Mouse (Mus musculus) heart, adult 2 months (tissue): ENCODE measurements around the gene Zdhhc25. TPM values are rescaled to one million over a fixed set of nuclear protein-coding genes. Genes with fewer than 3 reads are reported as not detected.

ENCODE experiments used
- DNase-seq, 2 experiments: peaks; one replicate each; pipeline ENCODE4 v3.0.0; 2021
- H3K27ac ChIP-seq: fragments of 200-600 bp; 2 replicates; pipeline ENCODE4 v1.8.1; 2022
- H3K27me3 ChIP-seq: fragments of 200-500 bp; 2 replicates; pipeline ENCODE4 v1.6.1; 2012; ENCODE audit warnings: mild to moderate bottlenecking, low read length, inconsistent platforms, mixed read lengths; ENCODE audit not compliant: control insufficient read depth, insufficient read depth
- H3K36me3 ChIP-seq: fragments of 200-500 bp; 2 replicates; pipeline ENCODE4 v1.6.1; 2012; ENCODE audit warnings: low read length, inconsistent platforms; ENCODE audit not compliant: control insufficient read depth, insufficient read depth
- H3K4me1 ChIP-seq: fragments of 200-500 bp; 2 replicates; pipeline ENCODE4 v1.6.1; 2011; ENCODE audit warnings: low read length; ENCODE audit not compliant: control insufficient read depth, insufficient read depth
- H3K4me3 ChIP-seq: fragments of 200-600 bp; 2 replicates; pipeline ENCODE4 v1.8.1; 2022
- H3K79me2 ChIP-seq: fragments of 200-500 bp; replicated peaks from 2 replicates; pipeline ENCODE4 v1.6.1; 2012; ENCODE audit warnings: mild to moderate bottlenecking, inconsistent platforms, low read length, moderate library complexity, mixed read lengths; ENCODE audit not compliant: control insufficient read depth, insufficient read depth
- H3K9ac ChIP-seq: fragments of 200-500 bp; 2 replicates; pipeline ENCODE4 v1.6.1; 2012; ENCODE audit warnings: low read depth, mild to moderate bottlenecking, control low read depth, inconsistent platforms, low read length, mixed read lengths
- CTCF ChIP-seq: fragments of 200-600 bp; IDR thresholded peaks from 2 replicates; pipeline ENCODE4 v1.8.1; 2022; ENCODE audit warnings: antibody characterized with exemption, mild to moderate bottlenecking, moderate library complexity
- EP300 ChIP-seq: fragments of 200-500 bp; IDR thresholded peaks from 2 replicates; pipeline ENCODE4 v1.6.1; 2011; ENCODE audit warnings: low read depth, low read length, control low read depth; ENCODE audit not compliant: insufficient read depth
- POLR2A ChIP-seq: fragments of 200-500 bp; IDR thresholded peaks from 2 replicates; pipeline ENCODE4 v1.6.1; 2011; ENCODE audit warnings: mild to moderate bottlenecking, low read depth, low read length, control low read depth; ENCODE audit not compliant: insufficient read depth
- WGBS: fragments of 180-500 bp; shearing (Covaris S2); methylation state at CpG from one replicate; pipeline ENCODE4 v1.1.7; 2018; 5-methylcytosine and 5-hydroxymethylcytosine counted together
- intact Hi-C: fragments of 180-260 bp; cut with DNase I; formaldehyde crosslinking; loops from one replicate; pipeline ENCODE4 v1.15.1; 2025
- long read RNA-seq: library from polyadenylated mRNA; stranded (forward); transcript quantifications from one replicate; pipeline ENCODE4 v2.0.0, GENCODE M21; 2021
- polyA plus RNA-seq: library from polyadenylated mRNA; depleted of rRNA; stranded (reverse); fragments of >200 nt; gene quantifications from 2 replicates; pipeline ENCODE4 v1.2.3, GENCODE M21; 2012; rRNA removed
- total RNA-seq, 2 experiments: library from RNA; stranded (reverse); gene quantifications; 2 replicates each; pipeline ENCODE4 v1.2.3; 2021

The Zdhhc25 gene
- not detected for total RNA-seq
- 0.10 and 0.26 TPM in 2 replicates for polyA plus RNA-seq
- long read RNA-seq: 0 reads

DNA sequence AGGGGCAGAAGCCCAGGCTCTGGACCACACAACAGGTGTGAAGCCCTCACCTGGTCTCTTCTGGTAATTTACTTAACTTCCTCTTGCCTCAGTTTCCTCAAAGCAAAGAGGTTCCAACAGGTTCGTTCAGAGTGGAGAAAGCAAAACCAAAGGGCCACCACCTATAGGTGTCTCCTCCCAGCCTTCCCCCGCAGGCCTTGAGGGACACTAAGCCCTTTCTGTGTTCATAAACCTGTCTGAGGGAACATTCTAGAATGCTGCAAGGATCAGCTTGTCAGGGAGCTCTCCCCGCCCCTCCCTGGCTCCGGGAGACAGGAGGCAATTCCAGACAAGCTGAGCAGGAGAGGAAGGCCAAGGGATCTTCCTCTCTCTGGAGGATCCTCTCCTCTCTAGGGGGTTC lies at the start of gene Zdhhc25:
Zdhhc25 (plus strand) TSS at position 301 of the 400 bp plus-strand sequence.
- Histone ChIP-seq H3K4me1 (no peaks in the 10 kb centered on the region), H3K9ac (no peak within 1 kb of the TSS), H3K4me3 (no peak within 1 kb of the TSS), H3K79me2 (no peaks in the 10 kb centered on the region), H3K36me3 (no peaks in the 10 kb centered on the region), H3K27me3 (no peaks in the 10 kb centered on the region), H3K27ac (no peak within 1 kb of the TSS)
- TF ChIP-seq EP300 (no peak), POLR2A (no peak), CTCF (no peak)
- WGBS: 82% methylated on average over 4 of the region's 4 CpGs
- intact Hi-C loops: no loop called here
- DNase-seq: no peak

GRCm38 (mm10) chr15:88552852-88553251 lies 47.2 kb upstream of the Zdhhc25 start:
- Histone ChIP-seq H3K79me2 (no peaks in the 10 kb centered on the region), H3K4me1 (no peaks in the 10 kb centered on the region), H3K4me3 (no peak overlapping the region), H3K27ac (no peak overlapping the region), H3K9ac (no peak overlapping the region), H3K27me3 (no peaks in the 10 kb centered on the region), H3K36me3 (no peaks in the 10 kb centered on the region)
- no peak for DNase-seq
- TF ChIP-seq EP300: no peak
- no peak for TF ChIP-seq POLR2A
- TF ChIP-seq CTCF: no peak
- intact Hi-C loops: loop anchor here (10.0 kb wide), 1 partner anchor 928 kb away; no protein-coding TSS in a partner anchor
- 75% methylated on average over 9 of the region's 9 CpGs for WGBS

DNA sequence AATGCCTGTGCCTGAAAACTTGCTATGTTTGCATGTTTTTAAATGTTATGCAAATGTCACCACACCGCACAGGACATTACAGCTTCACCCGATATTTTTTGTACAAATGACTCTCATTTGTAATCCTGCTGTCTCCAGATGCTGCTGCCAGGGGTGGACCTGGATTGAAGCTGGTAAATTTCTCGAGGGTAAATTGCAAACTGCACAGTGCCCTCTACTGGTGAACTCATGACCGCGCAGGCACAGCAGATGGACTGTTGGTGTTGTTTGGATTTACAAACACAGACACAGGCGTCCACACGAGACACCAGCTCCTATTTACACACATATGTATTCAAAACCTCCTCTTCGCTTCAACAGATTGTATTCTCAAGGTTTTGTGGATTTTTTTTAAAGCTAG lies 44.6 kb upstream of the Zdhhc25 start:
- H3K4me1 ChIP-seq: no peaks in the 10 kb centered on the region
- no peaks in the 10 kb centered on the region for H3K36me3 ChIP-seq
- intact Hi-C loops: loop anchor here (10.0 kb wide), 1 partner anchor 931 kb away; no protein-coding TSS in a partner anchor
- H3K9ac ChIP-seq: no peak overlapping the region
- H3K27me3 ChIP-seq: no peaks in the 10 kb centered on the region
- no peak overlapping the region for H3K27ac ChIP-seq
- TF ChIP-seq POLR2A: no peak
- no peak for TF ChIP-seq EP300
- peak; percentile 91 for TF ChIP-seq CTCF
- H3K79me2 ChIP-seq: no peaks in the 10 kb centered on the region
- WGBS: 21% methylated on average over 8 of the region's 8 CpGs
- no peak overlapping the region for H3K4me3 ChIP-seq
- DNase-seq: peak in 1 of 2 experiments; percentile 26

- intact Hi-C loops: no loop called here
- Histone ChIP-seq H3K9ac (no peak overlapping the region), H3K36me3 (no peaks in the 10 kb centered on the region), H3K27ac (no peak overlapping the region), H3K4me1 (no peaks in the 10 kb centered on the region), H3K4me3 (no peak overlapping the region), H3K27me3 (no peaks in the 10 kb centered on the region; the same call in 1 of the 2 replicates), H3K79me2 (no peaks in the 10 kb centered on the region)
- no peak for TF ChIP-seq EP300
- no peak for TF ChIP-seq CTCF
- no peak for TF ChIP-seq POLR2A
- DNase-seq: no peak
- WGBS: 34% methylated on average over 6 of the region's 6 CpGs
Measured at GRCm38 (mm10) chr15:88560637-88561036, 39.5 kb upstream of the Zdhhc25 start.

GRCm38 (mm10) chr15:88561058-88561730 lies 38.9 kb upstream of the Zdhhc25 start:
- WGBS: 4% methylated on average over 22 of the region's 22 CpGs
- no peak for DNase-seq
- Histone ChIP-seq H3K27ac (no peak overlapping the region), H3K27me3 (no peaks in the 10 kb centered on the region; the same call in 1 of the 2 replicates), H3K79me2 (no peaks in the 10 kb centered on the region), H3K9ac (no peak overlapping the region), H3K36me3 (no peaks in the 10 kb centered on the region), H3K4me3 (no peak overlapping the region), H3K4me1 (no peaks in the 10 kb centered on the region)
- intact Hi-C loops: no loop called here
- TF ChIP-seq CTCF (peak; percentile 48), POLR2A (no peak)

GRCm38 (mm10) chr15:88565307-88565706 lies 34.8 kb upstream of the Zdhhc25 start:
- no peaks in the 10 kb centered on the region for H3K36me3 ChIP-seq
- intact Hi-C loops: no loop called here
- H3K27ac ChIP-seq: no peak overlapping the region
- DNase-seq: no peak
- H3K4me1 ChIP-seq: no peaks in the 10 kb centered on the region
- H3K27me3 ChIP-seq: no peaks in the 10 kb centered on the region; the same call in 1 of the 2 replicates
- H3K9ac ChIP-seq: no peak overlapping the region
- H3K79me2 ChIP-seq: no peaks in the 10 kb centered on the region
- 82% methylated on average over 9 of the region's 9 CpGs for WGBS
- TF ChIP-seq EP300 (no peak), POLR2A (no peak), CTCF (no peak)
- H3K4me3 ChIP-seq: no peak overlapping the region
